Mouse (Mus musculus) hindbrain, postnatal 0 days (tissue): Measurements from ENCODE around the gene Mast3. TPM values are rescaled to one million over a fixed set of nuclear protein-coding genes. Genes with fewer than 3 reads are reported as not detected.
A peak's percentile ranks its signal among the peaks of the same experiment; 100 is the strongest.

ENCODE experiments used
- ATAC-seq: fragments of 200-750 bp; cut with Nextera tagmentation; 2 replicates; pipeline ENCODE4 v1.8.0; 2017; ENCODE audit warnings: mild to moderate bottlenecking, moderate TSS enrichment, moderate library complexity
- DNase-seq: peaks from one replicate; pipeline ENCODE4 v3.0.0-alpha.2; 2015; ENCODE audit warnings: low spot score
- H3K27ac ChIP-seq: fragments of 300-500 bp; sonication (generic); 2 replicates; pipeline ENCODE4 v1.5.1; 2014; ENCODE audit warnings: mild to moderate bottlenecking
- H3K27me3 ChIP-seq: fragments of 300-500 bp; sonication (generic); 2 replicates; pipeline ENCODE4 v1.6.1; 2014; ENCODE audit warnings: low read length, mixed read lengths; ENCODE audit not compliant: insufficient read depth
- H3K36me3 ChIP-seq: fragments of 300-500 bp; sonication (generic); 2 replicates; pipeline ENCODE4 v1.6.1; 2014; ENCODE audit warnings: low read length, mixed read lengths; ENCODE audit not compliant: insufficient read depth
- H3K4me1 ChIP-seq: fragments of 300-500 bp; sonication (generic); 2 replicates; pipeline ENCODE4 v1.6.1; 2014; ENCODE audit warnings: antibody characterized with exemption, low read length, mixed read lengths; ENCODE audit not compliant: insufficient read depth
- H3K4me2 ChIP-seq: fragments of 300-500 bp; sonication (generic); 2 replicates; pipeline ENCODE4 v1.6.1; 2014; ENCODE audit warnings: low read depth, mild to moderate bottlenecking, low read length, moderate library complexity, mixed read lengths
- H3K4me3 ChIP-seq: fragments of 300-500 bp; sonication (generic); 2 replicates; pipeline ENCODE4 v1.5.1; 2014; ENCODE audit warnings: low read length
- H3K9ac ChIP-seq: fragments of 300-500 bp; sonication (generic); replicated peaks from 2 replicates; pipeline ENCODE4 v1.6.1; 2014; ENCODE audit warnings: mild to moderate bottlenecking, low read length, moderate library complexity, mixed read lengths
- H3K9me3 ChIP-seq: fragments of 300-500 bp; sonication (generic); 2 replicates; pipeline ENCODE4 v1.6.1; 2016; ENCODE audit warnings: low read length, mixed read lengths
- CTCF ChIP-seq: IDR thresholded peaks from 2 replicates; pipeline ENCODE4 v1.5.1; 2016; ENCODE audit warnings: antibody characterized with exemption, control low read depth, low read depth
- WGBS: fragments of 180-500 bp; shearing (Covaris S2); extraction: QIAGEN DNeasy Blood & Tissue Kit; methylation state at CpG from one replicate; pipeline ENCODE4 v1.1.7; 2014; 5-methylcytosine and 5-hydroxymethylcytosine counted together
- polyA plus RNA-seq: library from polyadenylated mRNA; unstranded; fragments of >200 nt; fragmentation: Nextera tagmentation; extraction: Ambion mirVana; gene quantifications from 2 replicates; pipeline ENCODE4 v1.2.1, GENCODE M21; 2015
- total RNA-seq: library from RNA; depleted of rRNA; stranded (reverse); fragments of >200 nt; gene quantifications from 2 replicates; pipeline ENCODE4 v1.2.3, GENCODE M21; 2014

Mast3 gene
- total and polyA plus RNA-seq, 2 experiments from 2014 or later: 16.2 to 42.1 TPM

DNA sequence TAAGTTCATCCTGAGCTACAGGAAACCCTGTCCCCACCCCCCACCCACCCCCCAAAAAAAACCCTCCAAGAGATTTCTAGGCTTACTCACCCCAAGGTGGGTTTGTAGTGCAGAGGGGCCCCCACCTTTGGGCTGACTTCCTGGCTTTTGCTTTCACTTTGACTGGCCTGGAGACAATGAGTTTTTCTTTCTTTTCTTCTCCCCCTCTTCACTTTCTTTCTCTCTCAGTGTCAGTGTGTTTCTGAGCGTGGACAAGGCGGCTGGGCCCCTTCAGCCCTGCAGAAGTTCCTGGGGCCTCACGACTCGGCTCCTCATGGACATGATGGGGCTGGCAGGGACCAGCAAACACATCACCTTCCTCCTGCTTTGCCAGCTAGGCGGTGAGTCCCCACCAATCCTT, 3.4 kb upstream of the Mast3 start, which contains the start of gene Il12rb1:
TSS of gene Il12rb1 (plus strand) at position 211 of the 400 bp plus-strand sequence.
- DNase-seq (no peak), ATAC-seq (no peak)
- no peak within 1 kb of the TSS for H3K4me2 ChIP-seq
- H3K27ac ChIP-seq: no peak within 1 kb of the TSS
- peaks cover 12% of the 10 kb centered on the region for H3K4me1 ChIP-seq
- H3K9me3 ChIP-seq: no peaks in the 10 kb centered on the region
- no peak within 1 kb of the TSS for H3K9ac ChIP-seq
- 59% methylated on average over 5 of the region's 5 CpGs for WGBS
- H3K36me3 ChIP-seq: no peaks in the 10 kb centered on the region
- no peak for TF ChIP-seq CTCF
- no peak within 1 kb of the TSS for H3K4me3 ChIP-seq
- peaks cover 14% of the 10 kb centered on the region for H3K27me3 ChIP-seq

- peaks cover 15% of the 10 kb centered on the region for H3K27me3 ChIP-seq
- no peak for DNase-seq
- 50% methylated on average over 1 of the region's 1 CpGs for WGBS
These were observed 2.5 kb upstream of the Mast3 start for GRCm38 (mm10) chr8:70807304-70807703.

GRCm38 (mm10) chr8:70806541-70806940, 1.7 kb upstream of the Mast3 start:
- no peak for TF ChIP-seq CTCF
- Histone ChIP-seq H3K4me1 (peaks cover 12% of the 10 kb centered on the region), H3K27ac (no peak overlapping the region), H3K9ac (no peak overlapping the region), H3K4me2 (no peak overlapping the region), H3K4me3 (no peak overlapping the region), H3K27me3 (peaks cover 15% of the 10 kb centered on the region), H3K9me3 (no peaks in the 10 kb centered on the region), H3K36me3 (no peaks in the 10 kb centered on the region)
- no peak for ATAC-seq
- no peak for DNase-seq
- WGBS: 82% methylated on average over 4 of the region's 4 CpGs

More at GRCm38 (mm10) chr8:70807304-70807703, 2.5 kb upstream of the Mast3 start:
- H3K9ac ChIP-seq: no peak overlapping the region
- no peak overlapping the region for H3K27ac ChIP-seq
- ATAC-seq: no peak
- H3K4me3 ChIP-seq: no peak overlapping the region
- TF ChIP-seq CTCF: no peak
- H3K9me3 ChIP-seq: no peaks in the 10 kb centered on the region
- peaks cover 12% of the 10 kb centered on the region for H3K4me1 ChIP-seq
- H3K36me3 ChIP-seq: no peaks in the 10 kb centered on the region
- H3K4me2 ChIP-seq: no peak overlapping the region

GRCm38 (mm10) chr8:70803761-70804480, 933 bp downstream of the Mast3 start:
- H3K27ac ChIP-seq: no peak overlapping the region
- peaks cover 12% of the 10 kb centered on the region for H3K4me1 ChIP-seq
- DNase-seq: no peak
- peaks cover 20% of the 10 kb centered on the region for H3K27me3 ChIP-seq
- peak overlapping the region; percentile 17; the same call in 1 of the 2 replicates for H3K9ac ChIP-seq
- H3K9me3 ChIP-seq: no peaks in the 10 kb centered on the region
- peak overlapping the region; percentile 71 for H3K4me2 ChIP-seq
- WGBS: 2% methylated on average over 45 of the region's 47 CpGs
- H3K4me3 ChIP-seq: peak overlapping the region; percentile 45
- no peak; the same call in 1 of the 2 replicates for ATAC-seq
- H3K36me3 ChIP-seq: no peaks in the 10 kb centered on the region
- no peak for TF ChIP-seq CTCF

DNA sequence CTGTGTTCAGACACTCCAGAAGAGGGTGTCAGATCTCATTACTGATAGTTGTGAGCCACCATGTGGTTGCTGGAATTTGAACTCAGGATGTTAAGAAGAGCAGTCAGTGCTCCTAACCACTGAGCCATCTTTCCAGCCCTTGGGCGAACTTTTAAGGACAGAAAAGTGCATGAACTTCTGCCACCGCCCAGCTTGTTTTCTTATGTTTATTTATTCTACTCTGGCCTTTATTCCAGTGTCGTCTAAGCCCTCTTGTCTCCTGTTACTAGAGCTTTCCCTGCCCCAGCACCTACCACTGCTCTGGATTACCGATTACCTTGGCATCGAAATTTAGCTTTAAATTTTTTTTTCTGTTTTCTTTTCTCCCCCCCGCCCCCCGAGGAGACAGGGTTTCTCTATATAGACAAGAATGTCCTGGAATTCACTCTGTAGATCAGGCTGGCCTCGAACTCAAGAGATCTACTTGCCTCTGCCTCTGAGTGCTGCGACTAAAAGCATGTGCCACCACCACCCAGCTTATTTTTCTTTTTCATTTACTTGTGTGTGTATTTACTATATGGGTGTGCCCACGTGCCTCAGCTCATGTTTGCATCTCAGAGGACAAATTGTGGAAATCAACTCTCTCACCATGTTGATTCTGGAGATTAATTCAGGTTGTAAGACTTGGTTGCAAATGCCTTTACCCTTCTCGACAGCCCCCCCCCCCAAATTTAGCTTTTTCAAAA, 1.9 kb downstream of the Mast3 start:
- Histone ChIP-seq H3K4me1 (peaks cover 18% of the 10 kb centered on the region), H3K9me3 (no peaks in the 10 kb centered on the region), H3K36me3 (no peaks in the 10 kb centered on the region), H3K27ac (no peak overlapping the region), H3K4me3 (no peak overlapping the region), H3K4me2 (no peak overlapping the region), H3K27me3 (peaks cover 20% of the 10 kb centered on the region), H3K9ac (no peak overlapping the region)
- TF ChIP-seq CTCF: no peak
- no peak for ATAC-seq
- WGBS: 79% methylated on average over 11 of the region's 11 CpGs
- DNase-seq: no peak

DNA sequence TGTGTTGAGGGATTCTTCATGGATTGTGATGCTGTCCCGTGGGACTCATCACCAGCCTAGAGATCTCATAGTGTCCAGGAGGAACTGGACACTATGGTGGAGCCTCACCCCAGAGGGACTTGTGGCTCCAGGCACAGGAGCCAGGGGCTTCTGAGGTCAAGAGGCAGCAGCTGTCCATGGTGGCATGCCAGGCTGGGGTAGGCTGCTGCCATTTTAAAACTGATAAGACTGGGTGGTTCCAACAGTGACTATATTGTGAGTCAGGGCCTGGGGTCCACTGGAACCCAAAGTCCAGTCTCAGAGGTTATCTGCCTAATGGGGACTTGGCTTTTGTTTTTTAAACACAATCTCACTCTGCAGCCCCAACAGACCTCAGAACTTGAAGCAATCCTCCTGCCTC, 3.0 kb downstream of the Mast3 start:
- no peak for TF ChIP-seq CTCF
- ATAC-seq (no peak), DNase-seq (no peak)
- H3K4me2 ChIP-seq: no peak overlapping the region
- H3K36me3 ChIP-seq: no peaks in the 10 kb centered on the region
- H3K4me1 ChIP-seq: peaks cover 22% of the 10 kb centered on the region
- 79% methylated on average over 1 of the region's 1 CpGs for WGBS
- H3K27me3 ChIP-seq: peaks cover 20% of the 10 kb centered on the region
- H3K9ac ChIP-seq: no peak overlapping the region
- no peak overlapping the region for H3K27ac ChIP-seq
- H3K4me3 ChIP-seq: no peak overlapping the region
- H3K9me3 ChIP-seq: no peaks in the 10 kb centered on the region

- WGBS: 28% methylated on average over 15 of the region's 15 CpGs
These were observed 3.7 kb downstream of the Mast3 start for GRCm38 (mm10) chr8:70801156-70801555.

More at GRCm38 (mm10) chr8:70801156-70801555, 3.7 kb downstream of the Mast3 start:
- Histone ChIP-seq H3K4me2 (no peak overlapping the region), H3K27me3 (peaks cover 20% of the 10 kb centered on the region), H3K27ac (no peak overlapping the region), H3K9me3 (no peaks in the 10 kb centered on the region), H3K36me3 (no peaks in the 10 kb centered on the region), H3K4me3 (no peak overlapping the region), H3K9ac (no peak overlapping the region), H3K4me1 (peaks cover 22% of the 10 kb centered on the region)
- TF ChIP-seq CTCF: no peak
- ATAC-seq (no peak), DNase-seq (no peak)
